Comparison of ENCODE assay signal across 16 mouse cellular contexts in genomic region chr15:83425277-83425676, GRCm38 (mm10). TPM values are rescaled to one million over a fixed set of nuclear protein-coding genes. Genes with fewer than 3 reads are reported as not detected.
DNase-seq lines count a peak whose midpoint lies in the region; ATAC-seq and TF ChIP-seq lines count a peak whose summit lies in the region.
"Had no signal": no experiment of that assay in that cellular context is flagged by ENCODE, and none has a peak within 500 bp of the region (broad histone marks: within the 10 kb centered on the region; RNA-seq: fewer than 3 reads in every experiment).

No protein-coding gene starts in this region.

- H3K4me2 ChIP-seq in heart, postnatal 0 days (ENCODE audit: low read depth, low read length) = no peak overlapping the region
- peak overlapping the region; percentile 76 for H3K4me2 ChIP-seq in liver, embryonic 15.5 days
- H3K4me2 ChIP-seq: limb, embryonic 15.5 days had no signal

- DNase-seq in adrenal gland, adult 2 months = peak; percentile 21
- no peak for DNase-seq in adrenal gland, adult (ENCODE audit: inconsistent age in 2 of 2, low spot score in 1 of 2)
- no peak for DNase-seq in heart, postnatal 0 days (ENCODE audit: low spot score)
- DNase-seq in heart, postnatal 10 days = no peak
- no peak for DNase-seq in embryonic facial prominence, embryonic 10.5 days (ENCODE audit: low spot score)
- DNase-seq in spleen, postnatal 36 days (ENCODE audit: low spot score in 2 of 2) = no peak
- DNase-seq: adrenal gland, postnatal 10 days; cerebellum, postnatal 36 days; forebrain, postnatal 0 days; gastrocnemius, postnatal 36 days; layer of hippocampus, postnatal 36 days had no signal

- H3K27me3 ChIP-seq in heart, postnatal 0 days (ENCODE audit: control insufficient read depth, insufficient read depth, low read length) = no peaks in the 10 kb centered on the region
- no peaks in the 10 kb centered on the region for H3K27me3 ChIP-seq in embryonic facial prominence, embryonic 10.5 days (replicated peaks; ENCODE audit: low read depth, poor library complexity, severe bottlenecking)
- H3K27me3 ChIP-seq in liver, embryonic 15.5 days = no peaks in the 10 kb centered on the region
- H3K27me3 ChIP-seq: limb, embryonic 15.5 days had no signal

- H3K9me3 ChIP-seq in heart, postnatal 0 days (replicated peaks; ENCODE audit: control insufficient read depth, low read length) = no peaks in the 10 kb centered on the region
- no peaks in the 10 kb centered on the region for H3K9me3 ChIP-seq in embryonic facial prominence, embryonic 10.5 days
- no peaks in the 10 kb centered on the region for H3K9me3 ChIP-seq in liver, embryonic 15.5 days (replicated peaks)
- H3K9me3 ChIP-seq: limb, embryonic 15.5 days; midbrain, embryonic 10.5 days had no signal

- WGBS in heart, postnatal 0 days = 43% methylated on average over 4 of the region's 4 CpGs
- WGBS in embryonic facial prominence, embryonic 10.5 days = 74% methylated on average over 4 of the region's 4 CpGs
- WGBS in liver, embryonic 15.5 days (ENCODE audit: insufficient replicate concordance) = 20% methylated on average over 4 of the region's 4 CpGs

- ATAC-seq in heart, postnatal 0 days (ENCODE audit: insufficient read depth, low read depth) = no peak
- peak; percentile 6; the same call in 1 of the 2 replicates for ATAC-seq in liver, embryonic 15.5 days (ENCODE audit: insufficient read depth)
- ATAC-seq in CD4-positive, CD25-positive, alpha-beta regulatory T cell, adult 4 months = no peak

- intact Hi-C loops in heart, postnatal 10 days (cut with DNase I) = no loop called here

- TF ChIP-seq EP300 in heart, postnatal 0 days (IDR thresholded peaks at IDR 0.05; ENCODE audit: low read depth) = no peak

- H3K27ac ChIP-seq in heart, postnatal 0 days (ENCODE audit: low read depth) = peak overlapping the region; percentile 74
- peak overlapping the region; percentile 59; the same call in 1 of the 2 replicates for H3K27ac ChIP-seq in embryonic facial prominence, embryonic 10.5 days (replicated peaks)
- peak overlapping the region; percentile 99 for H3K27ac ChIP-seq in liver, embryonic 15.5 days (replicated peaks)

- TF ChIP-seq CTCF in heart, postnatal 0 days (IDR thresholded peaks at IDR 0.05; ENCODE audit: low read depth) = no peak

- peaks cover 81% of the 10 kb centered on the region for H3K4me1 ChIP-seq in heart, postnatal 0 days (ENCODE audit: control insufficient read depth, insufficient read depth)
- H3K4me1 ChIP-seq in embryonic facial prominence, embryonic 10.5 days = peaks cover 34% of the 10 kb centered on the region
- peaks cover 98% of the 10 kb centered on the region for H3K4me1 ChIP-seq in liver, embryonic 15.5 days (replicated peaks)

- no peak overlapping the region for H3K9ac ChIP-seq in heart, postnatal 0 days (replicated peaks; ENCODE audit: low read depth, low read length)
- H3K9ac ChIP-seq in liver, embryonic 15.5 days = 0 out of 2 replicates have a peak overlapping the region, but pooled peaks have one; percentile 13
- H3K9ac ChIP-seq: forebrain, postnatal 0 days; limb, embryonic 15.5 days had no signal

- H3K4me3 ChIP-seq in heart, postnatal 0 days (ENCODE audit: low read depth, low read length) = no peak overlapping the region
- no peak overlapping the region for H3K4me3 ChIP-seq in embryonic facial prominence, embryonic 10.5 days
- 0 out of 2 replicates have a peak overlapping the region, but pooled peaks have one; percentile 2 for H3K4me3 ChIP-seq in liver, embryonic 15.5 days (replicated peaks)
- H3K4me3 ChIP-seq: limb, embryonic 15.5 days; midbrain, embryonic 10.5 days; myocyte had no signal

- no peaks in the 10 kb centered on the region for H3K36me3 ChIP-seq in heart, postnatal 0 days (replicated peaks; ENCODE audit: control insufficient read depth, insufficient read depth, low read length)
- H3K36me3 ChIP-seq in embryonic facial prominence, embryonic 10.5 days (replicated peaks) = no peaks in the 10 kb centered on the region
- 0 out of 2 replicates have a peak, but pooled peaks cover 2% of the 10 kb centered on the region for H3K36me3 ChIP-seq in liver, embryonic 15.5 days (replicated peaks)
- H3K36me3 ChIP-seq: limb, embryonic 15.5 days; midbrain, embryonic 10.5 days had no signal

RNA-seq across cellular contexts. Expression of gene Pacsin2, which starts 39.1 kb away (rescaled TPM):
- total RNA-seq in adrenal gland, adult 2 months (2021) = 100 to 1,000 TPM in 1 of 2 experiments, 10 to 100 TPM in 1; 76.7 to 111 TPM
- polyA plus RNA-seq in adrenal gland, adult 2 months (2012; rRNA removed) = 25.3 and 28.9 TPM in 2 replicates
- 65.0 and 78.0 TPM in 2 replicates for total RNA-seq in heart, postnatal 0 days (2014; rRNA removed; ENCODE audit: low replicate concordance)
- 53.0 and 63.3 TPM in 2 replicates for polyA plus RNA-seq in heart, postnatal 0 days (2015; fragmentation: Nextera tagmentation; extraction: Ambion mirVana)
- 100 to 1,000 TPM; 162 to 168 TPM for total RNA-seq in heart, postnatal 10 days (2021)
- polyA plus RNA-seq in embryonic facial prominence, embryonic 10.5 days (2016; fragmentation: Nextera tagmentation; extraction: Ambion mirVana) = 60.7 and 61.7 TPM in 2 replicates
- 46.7 and 50.5 TPM in 2 replicates for polyA plus RNA-seq in liver, embryonic 15.5 days (2015; fragmentation: Nextera tagmentation; extraction: Ambion mirVana)
- 10 to 100 TPM; 18.3 to 26.6 TPM for polyA plus RNA-seq in CD4-positive, CD25-positive, alpha-beta regulatory T cell, adult 4 months (2017; shearing (Covaris generic))
